Mouse (Mus musculus): Measurements from ENCODE around the gene Clec4f. TPM values are rescaled to one million over a fixed set of nuclear protein-coding genes. Genes with fewer than 3 reads are reported as not detected.
A peak's percentile ranks its signal among the peaks of the same experiment; 100 is the strongest.

The Clec4f gene
- polyA plus RNA-seq, 1 experiment from 2014 or later = 2.1 TPM

DNA sequence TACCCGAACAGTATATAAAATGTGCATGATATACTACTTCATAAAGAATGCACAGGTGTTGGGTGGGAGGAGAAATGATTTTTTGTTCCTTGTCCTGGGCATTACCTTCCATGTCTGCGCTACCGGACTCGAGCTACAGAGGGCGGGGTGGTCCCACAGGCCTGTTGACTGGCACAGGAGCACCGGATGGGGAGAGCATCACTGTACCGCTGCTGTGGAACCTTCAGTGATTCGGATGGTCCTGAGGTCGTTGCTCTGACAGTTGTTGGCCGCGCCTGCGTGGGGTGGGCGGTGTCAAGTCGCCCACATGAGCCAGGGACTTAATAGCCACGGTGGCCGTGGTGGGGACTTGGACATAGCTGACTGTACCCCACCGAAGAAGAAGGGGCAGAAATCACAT is 29.2 kb downstream of the Clec4f start:
- Histone ChIP-seq H3K36me3 (no peaks in the 10 kb centered on the region), H3K4me3 (no peak overlapping the region), H3K27me3 (replicated peaks) (0 out of 2 replicates have a peak, but pooled peaks cover 8% of the 10 kb centered on the region), H3K4me2 (no peak overlapping the region), H3K27ac (no peak overlapping the region), H3K4me1 (no peaks in the 10 kb centered on the region), H3K9ac (no peak overlapping the region), H3K9me3 (replicated peaks) (no peaks in the 10 kb centered on the region)
- ATAC-seq = no peak
- 49% methylated on average over 17 of the region's 17 CpGs for WGBS (ENCODE audit: insufficient replicate concordance)

DNA sequence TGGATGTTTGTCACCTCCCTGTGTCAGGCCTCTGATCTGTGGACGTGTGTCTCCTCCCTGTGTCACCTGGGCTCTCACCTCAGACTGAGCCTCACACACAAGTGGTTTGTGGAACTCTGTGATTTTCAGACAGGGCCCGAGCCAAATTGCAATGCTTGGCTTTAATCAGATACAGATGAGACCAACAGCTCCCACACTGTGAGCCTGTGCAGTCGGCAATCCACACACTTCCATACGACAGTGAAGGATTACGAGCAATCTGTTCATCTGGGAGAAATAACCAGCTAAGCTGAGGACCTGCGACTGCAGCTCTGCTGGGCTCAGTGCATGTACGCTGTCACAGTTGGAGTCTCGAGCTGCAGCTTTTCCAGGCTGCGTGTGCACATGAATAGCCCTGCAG is 36.0 kb downstream of the Clec4f start:
- Histone ChIP-seq H3K9me3 (replicated peaks) (no peaks in the 10 kb centered on the region), H3K36me3 (no peaks in the 10 kb centered on the region), H3K4me1 (no peaks in the 10 kb centered on the region), H3K9ac (no peak overlapping the region), H3K27ac (no peak overlapping the region), H3K4me3 (no peak overlapping the region), H3K4me2 (no peak overlapping the region), H3K27me3 (replicated peaks) (peaks cover 5% of the 10 kb centered on the region; the same call in 1 of the 2 replicates)
- ATAC-seq = no peak
- 58% methylated on average over 9 of the region's 9 CpGs for WGBS (ENCODE audit: insufficient replicate concordance)

DNA sequence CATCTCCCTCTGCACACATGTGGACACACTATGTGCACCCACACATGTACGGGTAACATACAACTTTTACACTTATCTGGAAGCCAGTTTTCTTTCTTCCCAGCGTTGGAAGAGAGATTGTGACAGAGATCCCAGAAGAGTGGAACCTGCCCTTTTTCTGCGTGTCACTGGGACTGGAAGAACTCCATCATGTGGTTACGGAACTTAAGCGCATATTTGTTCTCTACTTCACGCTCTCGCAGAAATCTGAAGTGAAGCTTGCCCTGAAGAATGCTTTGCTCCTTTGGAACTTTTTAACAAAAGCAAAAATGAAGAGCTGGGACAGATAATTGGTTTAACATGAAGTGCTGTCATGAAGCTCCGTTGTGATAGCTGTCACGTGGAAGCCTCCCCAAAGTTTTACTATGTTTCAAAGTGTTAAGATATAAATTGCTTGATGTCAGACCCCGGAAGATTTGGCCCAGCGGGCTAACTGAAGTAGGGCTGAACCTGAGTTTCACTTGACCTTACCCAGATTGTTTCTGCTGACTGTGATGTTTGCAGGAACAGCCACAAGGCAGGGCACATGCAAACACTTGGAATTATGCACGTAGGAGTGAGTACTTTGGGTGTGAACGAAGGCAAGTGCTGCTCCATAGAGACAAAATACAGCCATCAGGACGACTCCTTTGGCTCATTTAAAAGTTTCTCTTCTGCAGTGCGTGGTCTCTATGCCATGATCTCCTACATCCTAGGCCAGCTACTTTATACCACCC is 38.2 kb downstream of the Clec4f start:
- H3K9ac ChIP-seq = no peak overlapping the region
- 63% methylated on average over 15 of the region's 15 CpGs for WGBS (ENCODE audit: insufficient replicate concordance)
- no peak overlapping the region for H3K4me2 ChIP-seq
- no peak overlapping the region for H3K4me3 ChIP-seq
- no peaks in the 10 kb centered on the region for H3K36me3 ChIP-seq
- H3K27ac ChIP-seq = no peak overlapping the region
- no peak for ATAC-seq
- H3K9me3 ChIP-seq (replicated peaks) = no peaks in the 10 kb centered on the region
- peaks cover 5% of the 10 kb centered on the region; the same call in 1 of the 2 replicates for H3K27me3 ChIP-seq (replicated peaks)
- H3K4me1 ChIP-seq = no peaks in the 10 kb centered on the region

DNA sequence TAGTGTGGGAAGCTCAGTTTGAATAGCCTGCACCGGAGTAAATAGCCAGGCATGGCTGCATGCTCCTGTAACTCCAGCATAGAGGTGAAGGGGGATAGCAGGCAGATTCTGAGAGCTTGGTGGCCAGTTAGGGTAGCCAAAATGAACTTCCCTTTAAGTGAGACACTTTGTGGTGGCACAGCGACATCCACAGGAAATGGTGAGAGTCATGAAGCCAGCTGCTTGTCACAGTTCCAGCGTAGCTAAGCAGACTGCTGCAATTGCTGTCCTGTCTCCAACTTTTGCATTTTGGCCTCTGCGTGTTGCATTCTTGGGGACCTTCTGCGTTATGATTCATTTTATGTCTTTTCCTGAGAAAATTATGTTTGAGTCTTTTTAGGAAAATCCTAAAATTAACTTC is 39.5 kb downstream of the Clec4f start:
- Histone ChIP-seq H3K27me3 (replicated peaks) (peaks cover 5% of the 10 kb centered on the region; the same call in 1 of the 2 replicates), H3K4me3 (no peak overlapping the region), H3K27ac (no peak overlapping the region), H3K9ac (no peak overlapping the region), H3K4me2 (no peak overlapping the region), H3K36me3 (no peaks in the 10 kb centered on the region), H3K4me1 (no peaks in the 10 kb centered on the region), H3K9me3 (replicated peaks) (no peaks in the 10 kb centered on the region)
- 40% methylated on average over 5 of the region's 5 CpGs for WGBS (ENCODE audit: insufficient replicate concordance)
- no peak for ATAC-seq

DNA sequence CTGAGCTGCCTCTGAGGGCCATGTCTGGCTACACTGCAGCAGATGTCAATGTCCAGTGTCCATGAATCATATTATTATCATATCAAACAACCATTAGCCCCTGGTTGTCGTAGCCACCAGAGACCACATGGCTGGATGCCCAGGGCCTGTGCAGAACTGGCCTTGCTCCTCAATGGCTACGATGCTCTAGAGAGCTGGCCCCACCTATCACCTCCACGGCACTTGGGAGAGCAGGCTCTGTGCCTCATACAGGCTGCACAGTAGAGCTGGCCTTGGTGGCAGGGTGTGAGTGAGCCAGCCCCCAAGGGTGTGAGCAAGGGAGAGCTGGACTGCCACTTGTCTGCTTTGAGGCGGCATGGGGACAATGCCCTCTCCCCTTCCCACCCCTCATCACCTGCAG is 41.5 kb downstream of the Clec4f start:
- no peaks in the 10 kb centered on the region for H3K36me3 ChIP-seq
- 65% methylated on average over 4 of the region's 4 CpGs for WGBS (ENCODE audit: insufficient replicate concordance)
- H3K9ac ChIP-seq = no peak overlapping the region
- no peaks in the 10 kb centered on the region for H3K4me1 ChIP-seq
- H3K4me2 ChIP-seq = no peak overlapping the region
- no peak overlapping the region for H3K4me3 ChIP-seq
- no peak for ATAC-seq
- H3K9me3 ChIP-seq (replicated peaks) = no peaks in the 10 kb centered on the region
- no peak overlapping the region for H3K27ac ChIP-seq
- H3K27me3 ChIP-seq (replicated peaks) = peaks cover 3% of the 10 kb centered on the region; the same call in 1 of the 2 replicates

DNA sequence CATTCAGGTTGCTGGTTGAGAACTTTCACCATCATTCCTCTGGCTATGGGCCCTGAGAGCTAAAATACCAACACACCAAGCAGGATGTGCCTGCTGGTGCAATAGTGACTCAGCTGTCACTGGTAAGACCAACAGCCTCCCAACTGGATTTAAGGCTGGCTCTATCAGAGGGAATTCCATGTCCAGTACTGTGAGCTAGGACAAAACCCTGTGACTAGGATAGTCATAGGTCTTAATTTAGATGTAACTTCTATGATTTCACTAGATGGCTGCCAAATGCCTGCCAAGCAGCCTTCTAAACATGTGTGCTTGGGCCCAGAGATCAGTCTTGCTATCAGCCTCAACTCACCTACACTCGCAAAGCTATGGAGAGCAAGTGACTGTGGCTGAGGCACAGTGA is 43.0 kb downstream of the Clec4f start:
- no peaks in the 10 kb centered on the region for H3K36me3 ChIP-seq
- no peaks in the 10 kb centered on the region; the same call in 1 of the 2 replicates for H3K27me3 ChIP-seq (replicated peaks)
- no peaks in the 10 kb centered on the region for H3K9me3 ChIP-seq (replicated peaks)
- no peak overlapping the region for H3K4me2 ChIP-seq
- no peak overlapping the region for H3K9ac ChIP-seq
- 67% methylated on average over 1 of the region's 1 CpGs for WGBS (ENCODE audit: insufficient replicate concordance)
- H3K27ac ChIP-seq = no peak overlapping the region
- H3K4me3 ChIP-seq = no peak overlapping the region
- ATAC-seq = no peak
- no peaks in the 10 kb centered on the region for H3K4me1 ChIP-seq

DNA sequence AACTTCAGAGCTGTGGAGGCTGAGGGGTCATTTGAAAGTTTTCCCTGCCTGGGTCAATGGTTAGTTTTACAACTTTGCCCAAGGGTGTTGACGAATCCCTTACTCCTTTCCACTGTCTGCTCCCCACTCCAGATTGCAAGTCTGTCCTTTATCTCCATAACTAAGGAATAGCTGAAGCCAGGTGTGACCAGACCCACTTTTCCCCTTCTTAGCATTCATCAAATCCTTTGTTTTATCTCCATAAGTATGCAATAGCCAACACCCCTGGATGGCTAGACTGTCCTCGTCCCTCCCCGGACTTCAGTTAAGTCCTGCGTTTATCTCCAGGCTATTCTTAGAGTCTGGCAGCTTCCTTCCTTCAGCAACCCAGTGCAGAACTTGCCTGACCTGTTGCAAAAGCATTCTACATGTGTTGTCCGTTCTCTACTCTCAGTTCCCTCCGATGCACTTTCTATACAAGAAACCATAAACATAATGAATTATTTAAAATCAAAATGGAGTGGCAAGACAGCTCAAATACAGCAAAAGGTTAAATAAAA is 56.3 kb downstream of the Clec4f start:
- 24% methylated on average over 6 of the region's 6 CpGs for WGBS (ENCODE audit: insufficient replicate concordance)
- Histone ChIP-seq H3K9ac (no peak overlapping the region), H3K27ac (no peak overlapping the region), H3K9me3 (replicated peaks) (no peaks in the 10 kb centered on the region), H3K27me3 (replicated peaks) (peaks cover 10% of the 10 kb centered on the region), H3K36me3 (no peaks in the 10 kb centered on the region), H3K4me2 (peak overlapping the region; percentile 57), H3K4me3 (no peak overlapping the region), H3K4me1 (peaks cover 10% of the 10 kb centered on the region)
- no peak for ATAC-seq

DNA sequence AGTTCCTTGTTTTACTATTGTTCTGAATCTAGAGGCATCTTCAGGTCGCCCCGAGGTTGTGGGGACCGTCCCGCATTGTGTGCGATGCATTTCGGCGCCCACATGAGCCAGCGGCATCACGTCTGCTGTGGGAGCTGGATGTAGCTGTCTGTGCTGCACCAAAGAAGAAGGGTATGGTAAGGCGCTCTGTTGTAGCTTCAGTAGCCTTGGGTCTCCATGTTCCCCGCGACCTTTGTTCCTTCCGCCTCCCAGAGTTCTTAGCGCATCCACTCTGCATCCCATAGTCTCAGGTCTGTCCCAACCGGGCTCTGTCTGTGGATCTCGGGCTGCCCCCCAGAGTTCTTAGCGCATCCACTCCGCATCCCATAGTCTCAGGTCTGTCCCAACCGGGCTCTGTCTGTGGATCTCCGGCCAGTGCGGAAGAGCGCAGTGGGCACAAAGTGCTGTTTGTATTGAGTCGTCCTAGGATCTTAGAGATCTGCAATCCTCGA is 56.9 kb downstream of the Clec4f start:
- no peak for ATAC-seq
- no peak overlapping the region for H3K9ac ChIP-seq
- 31% methylated on average over 24 of the region's 24 CpGs for WGBS (ENCODE audit: insufficient replicate concordance)
- peaks cover 10% of the 10 kb centered on the region for H3K4me1 ChIP-seq
- no peak overlapping the region for H3K27ac ChIP-seq
- H3K27me3 ChIP-seq (replicated peaks) = peaks cover 10% of the 10 kb centered on the region
- H3K36me3 ChIP-seq = no peaks in the 10 kb centered on the region
- no peaks in the 10 kb centered on the region for H3K9me3 ChIP-seq (replicated peaks)
- peak overlapping the region; percentile 57 for H3K4me2 ChIP-seq
- H3K4me3 ChIP-seq = peak overlapping the region; percentile 31

DNA sequence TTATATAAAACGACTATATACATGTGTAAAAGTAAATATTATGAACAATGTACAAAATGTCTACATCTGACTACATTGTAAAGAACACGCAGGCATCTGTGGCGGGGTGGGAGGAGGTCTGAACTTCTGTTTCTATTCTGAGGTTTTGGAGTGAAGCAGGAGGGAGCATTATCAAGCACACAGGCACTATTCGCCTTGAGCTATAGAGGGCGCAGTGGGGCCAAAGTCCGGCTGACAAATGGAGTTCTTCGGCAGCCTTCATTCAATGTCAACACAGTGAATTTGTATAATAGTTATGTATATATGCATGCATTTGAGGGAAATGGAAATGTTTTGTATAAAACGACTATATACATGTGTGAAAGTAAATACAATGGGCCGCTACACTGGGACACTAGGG is 57.3 kb downstream of the Clec4f start:
- no peak for ATAC-seq
- Histone ChIP-seq H3K9ac (no peak overlapping the region), H3K27me3 (replicated peaks) (peaks cover 13% of the 10 kb centered on the region), H3K36me3 (no peaks in the 10 kb centered on the region), H3K27ac (no peak overlapping the region), H3K4me3 (peak overlapping the region; percentile 31), H3K4me2 (peak overlapping the region; percentile 57), H3K9me3 (replicated peaks) (no peaks in the 10 kb centered on the region), H3K4me1 (peaks cover 10% of the 10 kb centered on the region)
- 6% methylated on average over 9 of the region's 9 CpGs for WGBS (ENCODE audit: insufficient replicate concordance)

DNA sequence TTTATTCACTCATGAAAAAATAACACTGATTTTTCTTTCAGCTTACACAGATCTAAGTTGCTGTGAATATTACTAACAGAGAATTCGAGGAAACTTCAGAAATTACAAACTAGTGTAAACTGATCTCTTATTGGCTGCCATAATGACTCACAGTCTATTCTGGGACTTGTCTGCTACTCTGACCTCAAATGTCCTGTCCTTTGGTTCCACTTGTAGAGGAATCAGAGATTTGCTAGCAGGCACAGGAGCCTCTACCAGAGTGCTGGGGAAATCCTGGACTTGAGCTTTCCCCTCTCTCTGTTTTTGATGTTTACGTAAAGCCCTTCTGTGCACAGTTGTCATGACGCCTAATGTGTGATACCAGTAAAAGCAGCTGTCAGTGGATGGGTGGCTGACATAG is 58.0 kb downstream of the Clec4f start:
- Histone ChIP-seq H3K27me3 (replicated peaks) (peaks cover 17% of the 10 kb centered on the region), H3K9ac (no peak overlapping the region), H3K36me3 (no peaks in the 10 kb centered on the region), H3K27ac (no peak overlapping the region), H3K4me3 (no peak overlapping the region), H3K4me2 (no peak overlapping the region), H3K4me1 (peaks cover 10% of the 10 kb centered on the region), H3K9me3 (replicated peaks) (no peaks in the 10 kb centered on the region)
- ATAC-seq = no peak
- 45% methylated on average over 3 of the region's 3 CpGs for WGBS (ENCODE audit: insufficient replicate concordance)

DNA sequence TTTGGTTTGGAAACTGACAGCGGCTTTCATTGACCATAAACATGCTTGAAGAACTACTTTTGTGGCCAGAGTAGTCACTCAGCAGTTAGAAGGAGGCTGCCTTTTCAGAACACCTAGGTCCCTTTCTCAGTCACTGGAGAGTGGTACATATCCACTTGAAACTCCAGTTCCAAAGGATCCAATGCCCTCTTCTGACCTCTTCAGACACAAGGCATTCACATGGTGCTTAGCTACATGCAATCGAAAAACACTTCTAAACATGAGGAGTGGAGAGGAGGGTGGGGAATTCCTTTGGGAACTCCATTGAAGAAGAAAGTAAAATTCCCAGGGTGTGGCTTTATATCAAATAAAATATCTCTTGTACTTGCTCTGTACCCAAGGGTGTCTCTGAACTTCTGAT is 61.0 kb downstream of the Clec4f start:
- WGBS (ENCODE audit: insufficient replicate concordance) = 66% methylated on average over 2 of the region's 2 CpGs
- no peak overlapping the region for H3K27ac ChIP-seq
- ATAC-seq = no peak
- H3K4me2 ChIP-seq = no peak overlapping the region
- peaks cover 16% of the 10 kb centered on the region for H3K27me3 ChIP-seq (replicated peaks)
- H3K9ac ChIP-seq = no peak overlapping the region
- H3K4me1 ChIP-seq = peaks cover 10% of the 10 kb centered on the region
- H3K4me3 ChIP-seq = no peak overlapping the region
- H3K9me3 ChIP-seq (replicated peaks) = no peaks in the 10 kb centered on the region
- no peaks in the 10 kb centered on the region for H3K36me3 ChIP-seq

Measured in liver, embryonic 12.5 days (tissue).